Mouse (Mus musculus) spleen, adult 2 months (tissue): ENCODE results near the gene Rgs12.

Experiments
- CTCF ChIP-seq: fragments of 200-500 bp; IDR thresholded peaks from 2 replicates; pipeline ENCODE4 v1.5.1; 2011; ENCODE audit warnings: mild to moderate bottlenecking, inconsistent platforms; ENCODE audit not compliant: insufficient read depth, insufficient read length, insufficient replicate concordance; ENCODE audit errors: extremely low read depth
- POLR2A ChIP-seq: fragments of 200-500 bp; IDR thresholded peaks from 2 replicates; pipeline ENCODE4 v1.6.1; 2011; ENCODE audit warnings: low read depth, low read length, inconsistent platforms

DNA sequence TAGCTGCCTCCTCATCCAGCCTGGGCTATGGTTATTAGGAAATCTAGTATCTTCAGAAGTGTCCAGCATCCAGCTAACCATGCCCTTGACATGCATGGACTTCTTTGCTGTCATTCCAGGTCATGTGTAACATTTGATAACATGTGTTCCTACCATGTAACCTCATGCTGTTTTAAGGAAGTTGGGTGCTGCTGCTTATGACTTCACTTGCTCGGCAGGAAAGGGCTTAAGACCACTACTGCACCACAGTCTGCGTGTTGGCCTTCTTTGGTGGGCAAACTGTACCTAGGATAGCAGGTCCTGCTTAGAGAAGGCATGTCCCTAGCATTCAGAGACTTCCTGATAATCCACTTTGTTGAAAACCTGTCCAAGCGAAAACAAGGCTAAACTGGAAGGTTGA lies 51.9 kb downstream of the Rgs12 start:
- TF ChIP-seq POLR2A (no peak), CTCF (no peak)
